Mouse (Mus musculus): ENCODE results near the gene Wbp2nl. TPM values are rescaled to one million over a fixed set of nuclear protein-coding genes. Genes with fewer than 3 reads are reported as not detected.
"Not testable (repeated sequence)": the region's sequence is repeated elsewhere in the genome, so short reads cannot be mapped to it uniquely, and the experiment has no call there.

Wbp2nl gene
- total and polyA plus RNA-seq, 2 experiments from 2014 or later: 0.11 to 0.60 TPM

DNA sequence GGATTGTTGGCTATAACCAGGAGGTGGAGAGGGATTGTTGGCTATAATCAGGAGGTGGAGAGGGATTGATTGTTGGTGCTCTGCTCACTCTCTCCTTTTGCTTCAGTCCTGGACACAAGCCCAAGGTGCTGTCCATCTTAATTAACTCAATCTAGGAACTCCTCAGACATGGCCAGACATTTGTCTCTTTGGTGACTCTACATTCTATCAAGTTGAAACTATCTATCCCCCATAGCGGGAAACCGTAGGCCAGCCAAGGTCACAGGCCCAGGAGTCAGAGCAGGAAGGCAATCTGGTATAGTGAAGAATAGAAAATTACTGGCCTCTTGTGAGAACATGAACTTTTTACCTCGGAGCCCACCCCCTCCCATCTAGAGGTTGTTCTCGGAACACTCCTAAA, 63.5 kb downstream of the Wbp2nl start:
- Histone ChIP-seq H3K27ac (ENCODE audit: low read depth, low read length) (no peak overlapping the region), H3K9me3 (ENCODE audit: low read length) (no peaks in the 10 kb centered on the region), H3K9ac (replicated peaks; ENCODE audit: low read length, poor library complexity, severe bottlenecking) (no peak overlapping the region), H3K4me1 (ENCODE audit: insufficient read depth, low read length) (no peaks in the 10 kb centered on the region), H3K4me3 (ENCODE audit: low read depth, low read length) (no peak overlapping the region), H3K27me3 (ENCODE audit: insufficient read depth, low read length) (no peaks in the 10 kb centered on the region), H3K36me3 (ENCODE audit: insufficient read depth, low read length) (no peaks in the 10 kb centered on the region), H3K4me2 (ENCODE audit: low read depth, low read length, poor library complexity, severe bottlenecking) (no peak overlapping the region)
- no peak for TF ChIP-seq CTCF (IDR thresholded peaks at IDR 0.05)
- DNase-seq (ENCODE audit: low spot score): no peak
- 86% methylated on average over 3 of the region's 4 CpGs for WGBS
- no peak for ATAC-seq (ENCODE audit: low FRiP score)

DNA sequence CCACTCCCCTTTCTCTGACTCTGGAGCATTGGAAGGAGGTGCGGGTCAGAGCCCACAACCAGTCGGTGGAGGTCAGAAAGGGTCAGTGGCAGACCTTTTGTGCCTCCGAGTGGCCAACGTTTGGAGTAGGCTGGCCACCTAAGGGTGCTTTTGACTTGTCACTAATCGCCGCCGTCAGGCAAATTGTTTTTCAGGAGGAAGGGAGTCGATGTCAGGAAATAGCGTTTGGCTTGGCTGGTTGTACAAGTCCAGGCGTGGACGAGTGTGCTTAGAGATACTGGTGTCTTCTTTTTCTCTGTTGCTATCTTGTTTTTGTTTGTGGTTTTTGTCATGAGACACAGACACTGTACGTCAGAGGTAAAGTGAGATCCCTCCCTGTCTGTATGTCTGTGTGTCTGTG, 65.0 kb downstream of the Wbp2nl start:
- WGBS: 93% methylated on average over 7 of the region's 12 CpGs

More for the DNA sequence above, 65.0 kb downstream of the Wbp2nl start:
- not testable (repeated sequence) for H3K4me3 ChIP-seq (ENCODE audit: low read depth, low read length); H3K9me3 ChIP-seq (ENCODE audit: low read length); H3K27me3 ChIP-seq (ENCODE audit: insufficient read depth, low read length); H3K36me3 ChIP-seq (ENCODE audit: insufficient read depth, low read length); H3K9ac ChIP-seq (replicated peaks; ENCODE audit: low read length, poor library complexity, severe bottlenecking); H3K27ac ChIP-seq (ENCODE audit: low read depth, low read length); ATAC-seq (ENCODE audit: low FRiP score); H3K4me2 ChIP-seq (ENCODE audit: low read depth, low read length, poor library complexity, severe bottlenecking); DNase-seq (ENCODE audit: low spot score); H3K4me1 ChIP-seq (ENCODE audit: insufficient read depth, low read length)

Other genes starting within 250 kb of the Wbp2nl start
- 0.05 TPM in 1 of 2 replicates, not detected in the other for gene 4930407I10Rik, start 239.8 kb upstream of the Wbp2nl start, total RNA-seq (2014; rRNA removed)
- gene 4930407I10Rik, start 239.8 kb upstream of the Wbp2nl start, polyA plus RNA-seq (2015; fragmentation: Nextera tagmentation; extraction: Ambion mirVana): not detected in 2 replicates
- gene Mei1, start 229.0 kb upstream of the Wbp2nl start, total RNA-seq (2014; rRNA removed): not detected in 2 replicates
- 0.12 and 0.16 TPM in 2 replicates for gene Mei1, start 229.0 kb upstream of the Wbp2nl start, polyA plus RNA-seq (2015; fragmentation: Nextera tagmentation; extraction: Ambion mirVana)
- 8.4 and 8.7 TPM in 2 replicates for gene Ccdc134, start 171.0 kb upstream of the Wbp2nl start, total RNA-seq (2014; rRNA removed)
- gene Ccdc134, start 171.0 kb upstream of the Wbp2nl start, polyA plus RNA-seq (2015; fragmentation: Nextera tagmentation; extraction: Ambion mirVana): 6.9 and 7.7 TPM in 2 replicates
- 204 and 245 TPM in 2 replicates for gene Srebf2, start 151.8 kb upstream of the Wbp2nl start, total RNA-seq (2014; rRNA removed)
- gene Srebf2, start 151.8 kb upstream of the Wbp2nl start, polyA plus RNA-seq (2015; fragmentation: Nextera tagmentation; extraction: Ambion mirVana): 141 and 150 TPM in 2 replicates
- gene Shisa8, start 86.1 kb upstream of the Wbp2nl start, total RNA-seq (2014; rRNA removed): 6.5 and 7.6 TPM in 2 replicates
- 1.6 and 2.2 TPM in 2 replicates for gene Shisa8, start 86.1 kb upstream of the Wbp2nl start, polyA plus RNA-seq (2015; fragmentation: Nextera tagmentation; extraction: Ambion mirVana)
- 0.94 and 2.1 TPM in 2 replicates for gene Tnfrsf13c, start 74.6 kb upstream of the Wbp2nl start, total RNA-seq (2014; rRNA removed)
- 0.18 and 0.27 TPM in 2 replicates for gene Tnfrsf13c, start 74.6 kb upstream of the Wbp2nl start, polyA plus RNA-seq (2015; fragmentation: Nextera tagmentation; extraction: Ambion mirVana)
- 5.2 and 17.9 TPM in 2 replicates for gene Cenpm, start 54.2 kb upstream of the Wbp2nl start, total RNA-seq (2014; rRNA removed)
- gene Cenpm, start 54.2 kb upstream of the Wbp2nl start, polyA plus RNA-seq (2015; fragmentation: Nextera tagmentation; extraction: Ambion mirVana): 10.2 TPM in 2 replicates
- 139 and 156 TPM in 2 replicates for gene 1500009C09Rik, start 46.6 kb upstream of the Wbp2nl start, total RNA-seq (2014; rRNA removed)
- gene 1500009C09Rik, start 46.6 kb upstream of the Wbp2nl start, polyA plus RNA-seq (2015; fragmentation: Nextera tagmentation; extraction: Ambion mirVana): 15.4 and 17.9 TPM in 2 replicates
- gene Sept3, start 24.1 kb upstream of the Wbp2nl start, total RNA-seq (2014; rRNA removed): 480 and 506 TPM in 2 replicates
- 369 and 404 TPM in 2 replicates for gene Sept3, start 24.1 kb upstream of the Wbp2nl start, polyA plus RNA-seq (2015; fragmentation: Nextera tagmentation; extraction: Ambion mirVana)
- 36.6 and 38.0 TPM in 2 replicates for gene Naga, start 40.0 kb downstream of the Wbp2nl start, total RNA-seq (2014; rRNA removed)
- 25.0 and 30.8 TPM in 2 replicates for gene Naga, start 40.0 kb downstream of the Wbp2nl start, polyA plus RNA-seq (2015; fragmentation: Nextera tagmentation; extraction: Ambion mirVana)
- gene Pheta2, start 40.0 kb downstream of the Wbp2nl start, total RNA-seq (2014; rRNA removed): 0.28 and 1.5 TPM in 2 replicates
- gene Pheta2, start 40.0 kb downstream of the Wbp2nl start, polyA plus RNA-seq (2015; fragmentation: Nextera tagmentation; extraction: Ambion mirVana): 0.82 and 0.88 TPM in 2 replicates
- 186 and 226 TPM in 2 replicates for gene Smdt1, start 40.0 kb downstream of the Wbp2nl start, total RNA-seq (2014; rRNA removed)
- 352 and 383 TPM in 2 replicates for gene Smdt1, start 40.0 kb downstream of the Wbp2nl start, polyA plus RNA-seq (2015; fragmentation: Nextera tagmentation; extraction: Ambion mirVana)
- 241 and 287 TPM in 2 replicates for gene Ndufa6, start 55.4 kb downstream of the Wbp2nl start, total RNA-seq (2014; rRNA removed)
- 481 and 482 TPM in 2 replicates for gene Ndufa6, start 55.4 kb downstream of the Wbp2nl start, polyA plus RNA-seq (2015; fragmentation: Nextera tagmentation; extraction: Ambion mirVana)
- gene Cyp2d22, start 81.3 kb downstream of the Wbp2nl start, total RNA-seq (2014; rRNA removed): 1.6 and 2.4 TPM in 2 replicates
- 1.7 and 2.2 TPM in 2 replicates for gene Cyp2d22, start 81.3 kb downstream of the Wbp2nl start, polyA plus RNA-seq (2015; fragmentation: Nextera tagmentation; extraction: Ambion mirVana)
- gene Cyp2d11, start 95.1 kb downstream of the Wbp2nl start, total RNA-seq (2014; rRNA removed): not detected in 2 replicates
- gene Cyp2d11, start 95.1 kb downstream of the Wbp2nl start, polyA plus RNA-seq (2015; fragmentation: Nextera tagmentation; extraction: Ambion mirVana): not detected in 2 replicates
- not detected in 2 replicates for gene Cyp2d10, start 108.2 kb downstream of the Wbp2nl start, total RNA-seq (2014; rRNA removed)
- gene Cyp2d10, start 108.2 kb downstream of the Wbp2nl start, polyA plus RNA-seq (2015; fragmentation: Nextera tagmentation; extraction: Ambion mirVana): not detected in 2 replicates
- gene Cyp2d9, start 134.5 kb downstream of the Wbp2nl start, total RNA-seq (2014; rRNA removed): not detected in 2 replicates
- gene Cyp2d9, start 134.5 kb downstream of the Wbp2nl start, polyA plus RNA-seq (2015; fragmentation: Nextera tagmentation; extraction: Ambion mirVana): not detected in 2 replicates